Mouse (Mus musculus): Measurements from ENCODE around the gene Zc3h4.

Gene Zc3h4

GRCm38 (mm10) chr7:16475764-16476599 lies 75.3 kb downstream of the Zc3h4 start:
- DNase-seq (ENCODE audit: low spot score in 2 of 2), result peak in 1 of 2 experiments; percentile 64

GRCm38 (mm10) chr7:16476600-16476989 lies 75.9 kb downstream of the Zc3h4 start:
- peak in 1 of 2 experiments; percentile 68 for DNase-seq (ENCODE audit: low spot score in 2 of 2)

GRCm38 (mm10) chr7:16477628-16478027 lies 76.9 kb downstream of the Zc3h4 start, which contains the start of gene Npas1:
Gene Npas1 (minus strand): TSS chr7:16477728.
- no peak for DNase-seq (ENCODE audit: low spot score in 2 of 2)

All from spleen, postnatal 4 days (tissue).